Mouse (Mus musculus) bone marrow, adult 2 months (tissue): Measurements from ENCODE around the gene Xiap. TPM values are rescaled to one million over a fixed set of nuclear protein-coding genes. Genes with fewer than 3 reads are reported as not detected.

Experiments
- H3K27ac ChIP-seq: fragments of 200-500 bp; 2 replicates; pipeline ENCODE4 v1.5.1; 2012; ENCODE audit warnings: low read depth, mild to moderate bottlenecking, control low read depth, inconsistent platforms, low read length; ENCODE audit not compliant: control insufficient read depth, poor library complexity, insufficient read depth
- H3K4me1 ChIP-seq: fragments of 200-500 bp; 2 replicates; pipeline ENCODE4 v1.6.1; 2011; ENCODE audit warnings: low read length; ENCODE audit not compliant: control insufficient read depth, insufficient read depth
- H3K4me3 ChIP-seq: fragments of 200-500 bp; replicated peaks from 2 replicates; pipeline ENCODE3; 2011; ENCODE audit warnings: mild to moderate bottlenecking, low read depth, low read length, control low read depth; ENCODE audit not compliant: control insufficient read depth
- CTCF ChIP-seq: fragments of 200-500 bp; IDR thresholded peaks from 2 replicates; pipeline ENCODE4 v1.5.1; 2011; ENCODE audit warnings: low read length, control low read depth; ENCODE audit not compliant: control insufficient read depth, insufficient read depth
- POLR2A ChIP-seq: fragments of 200-500 bp; IDR thresholded peaks from 2 replicates; pipeline ENCODE4 v1.6.1; 2011; ENCODE audit warnings: low read depth, mild to moderate bottlenecking, control low read depth, low read length, borderline replicate concordance; ENCODE audit not compliant: control insufficient read depth
- WGBS: fragments of 180-500 bp; shearing (Covaris S2); methylation state at CpG from one replicate; pipeline ENCODE4 v1.1.7; 2018; 5-methylcytosine and 5-hydroxymethylcytosine counted together
- polyA plus RNA-seq: library from polyadenylated mRNA; stranded (reverse); fragments of >200 nt; gene quantifications from 2 replicates; pipeline ENCODE4 v1.2.4, GENCODE M21; 2011; ENCODE audit warnings: low replicate concordance; ENCODE audit not compliant: missing spikeins, insufficient read depth, insufficient read length

Xiap gene
- polyA plus RNA-seq, 1 experiment: 16.5 TPM

DNA sequence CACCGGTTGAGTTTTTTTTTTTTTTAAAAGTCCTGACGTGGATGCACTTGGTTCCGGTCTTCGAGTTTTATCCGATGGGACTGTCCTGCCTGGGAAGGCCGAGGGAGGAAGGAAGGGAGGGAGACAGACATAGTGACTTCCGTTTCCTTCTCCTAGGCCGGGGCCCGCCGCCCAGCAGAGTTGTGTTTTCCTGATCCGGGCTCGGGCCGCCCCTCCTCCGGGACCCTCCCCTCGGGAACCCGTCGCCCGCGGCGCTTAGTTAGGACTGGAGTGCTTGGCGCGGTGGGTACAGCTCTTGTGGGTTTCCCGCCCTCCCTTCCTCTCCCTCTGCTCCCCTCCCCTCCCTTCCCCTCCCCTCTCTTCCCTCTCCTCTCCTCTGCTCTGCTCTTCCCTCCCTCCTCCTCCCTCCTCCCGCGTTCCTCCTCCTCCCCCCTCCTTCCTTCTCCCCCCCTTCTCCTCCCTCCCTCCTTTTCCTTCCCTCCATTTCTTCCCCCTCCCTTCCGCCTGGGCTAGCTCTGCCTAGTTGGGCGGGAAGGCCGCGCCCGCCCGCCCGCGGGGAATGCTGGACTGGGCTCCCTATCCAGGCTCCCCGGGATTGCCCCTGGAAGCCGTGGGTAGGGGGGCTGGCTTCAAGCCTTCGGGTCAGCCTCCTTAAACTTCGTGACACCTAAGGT lies 8.9 kb downstream of the Xiap start:
- Histone ChIP-seq H3K4me3 (peak overlapping the region; percentile 81), H3K27ac (peak overlapping the region; percentile 95), H3K4me1 (no peaks in the 10 kb centered on the region)
- no peak for TF ChIP-seq CTCF
- TF ChIP-seq POLR2A: peak; percentile 2; the same call in 1 of the 2 replicates
- 16% methylated on average over 25 of the region's 37 CpGs for WGBS

DNA sequence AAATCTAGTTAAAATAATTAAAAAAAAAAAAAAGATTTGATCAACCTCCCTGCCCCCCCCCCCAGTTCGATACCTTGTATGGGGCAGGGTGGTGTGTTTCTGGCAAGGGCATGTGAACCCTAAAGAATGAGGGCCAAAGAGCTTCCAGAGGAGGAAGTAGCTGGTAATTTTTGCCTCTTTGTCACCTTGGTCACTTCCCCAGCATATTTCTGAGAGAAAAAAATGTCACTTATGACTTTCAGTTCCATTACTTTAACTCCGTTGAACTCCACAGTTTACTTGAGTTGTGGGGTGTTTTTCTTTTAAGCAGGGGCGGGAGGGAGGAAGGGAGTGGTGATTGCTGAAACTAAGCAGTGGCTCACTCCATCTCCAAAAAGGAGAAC lies 9.4 kb downstream of the Xiap start:
- WGBS: 8% methylated on average over 3 of the region's 3 CpGs
- Histone ChIP-seq H3K27ac (peak overlapping the region; percentile 95; the same call in 1 of the 2 replicates), H3K4me1 (no peaks in the 10 kb centered on the region), H3K4me3 (peak overlapping the region; percentile 81)
- TF ChIP-seq POLR2A (no peak), CTCF (no peak)

DNA sequence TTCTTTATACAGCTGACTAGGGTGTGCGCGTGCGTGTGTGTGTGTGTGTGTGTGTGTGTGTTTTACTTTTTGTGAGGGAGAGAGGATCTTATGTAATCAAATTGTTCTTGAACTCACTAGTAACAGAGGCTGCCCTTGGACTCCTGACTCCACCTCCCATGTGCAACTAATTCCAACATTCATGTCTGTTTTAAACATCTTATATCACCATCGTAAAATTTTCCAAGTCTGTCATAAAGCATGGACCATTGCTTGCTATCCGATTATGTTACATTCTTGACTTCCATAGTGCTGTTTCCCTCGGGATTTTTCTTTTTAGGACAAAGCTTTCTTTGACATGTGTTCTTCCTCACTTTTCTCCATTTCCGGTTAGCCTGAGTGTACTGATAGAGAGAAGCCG lies 28.3 kb downstream of the Xiap start:
- 76% methylated on average over 8 of the region's 8 CpGs for WGBS
- Histone ChIP-seq H3K4me3 (no peak overlapping the region), H3K27ac (no peak overlapping the region), H3K4me1 (no peaks in the 10 kb centered on the region)
- TF ChIP-seq CTCF (no peak), POLR2A (no peak)

DNA sequence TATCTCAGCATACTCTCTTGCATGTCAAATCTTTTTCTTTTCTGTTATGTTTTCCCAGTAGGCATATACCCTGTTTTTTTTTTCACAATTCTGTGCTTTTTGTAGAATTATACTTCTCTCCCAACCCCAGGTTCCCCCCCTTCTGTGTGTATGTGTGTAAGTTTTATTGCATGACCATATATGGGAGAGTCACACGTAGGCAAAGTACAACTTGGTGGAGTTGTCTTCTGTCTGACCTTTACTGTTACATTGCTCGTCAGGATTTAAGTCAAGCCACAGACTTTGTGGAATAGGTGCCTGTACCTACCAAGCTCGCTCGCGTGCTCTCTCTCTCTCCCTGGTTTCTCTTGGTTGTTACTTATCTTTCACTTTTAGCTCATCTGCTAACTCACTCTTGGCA lies 28.7 kb downstream of the Xiap start:
- WGBS: 71% methylated on average over 5 of the region's 5 CpGs

DNA sequence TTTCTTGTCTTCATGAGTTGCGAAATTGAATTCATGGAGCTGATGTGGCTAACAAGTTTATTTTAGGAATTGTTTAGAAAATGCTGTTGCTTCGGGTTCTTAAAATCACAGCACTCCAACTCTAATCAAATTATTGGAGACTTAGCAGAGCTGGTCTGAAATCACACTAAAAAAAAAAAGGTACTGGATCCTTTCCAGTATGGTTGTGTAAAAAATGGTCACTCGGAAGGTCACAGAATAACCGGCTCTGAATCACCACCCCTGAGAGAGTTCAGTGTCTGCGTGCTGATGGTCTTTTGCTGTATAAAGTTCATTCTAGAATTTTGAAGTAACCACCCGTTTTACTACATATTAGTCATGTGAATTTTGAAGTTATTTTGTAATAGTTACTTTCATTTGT lies 47.7 kb downstream of the Xiap start:
- TF ChIP-seq POLR2A (no peak), CTCF (no peak)
- no peak overlapping the region for H3K4me3 ChIP-seq
- no peaks in the 10 kb centered on the region for H3K4me1 ChIP-seq
- WGBS: 79% methylated on average over 6 of the region's 6 CpGs
- H3K27ac ChIP-seq: no peak overlapping the region

More for the DNA sequence above, 28.7 kb downstream of the Xiap start:
- TF ChIP-seq POLR2A (no peak), CTCF (no peak)
- no peak overlapping the region for H3K27ac ChIP-seq
- no peaks in the 10 kb centered on the region for H3K4me1 ChIP-seq
- H3K4me3 ChIP-seq: no peak overlapping the region

DNA sequence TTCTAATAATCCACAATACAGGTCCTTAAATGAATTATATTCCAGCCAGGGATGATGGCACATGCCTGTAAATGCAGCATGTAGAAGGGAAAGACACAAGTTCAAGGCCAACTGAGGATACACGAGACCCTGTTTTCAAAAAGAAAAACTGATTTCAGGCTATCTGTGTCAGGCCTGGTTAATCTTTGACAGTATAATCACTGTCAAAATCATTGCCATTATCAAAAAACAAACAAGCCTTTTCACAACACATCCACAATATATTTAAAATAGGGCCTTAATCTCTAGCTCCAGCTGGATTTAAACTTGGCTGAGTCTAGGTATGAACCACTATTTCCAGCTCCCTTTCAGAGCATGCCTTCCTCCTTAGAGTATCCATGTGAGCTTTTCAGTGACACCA lies 51.1 kb downstream of the Xiap start:
- 83% methylated on average over 1 of the region's 1 CpGs for WGBS
- no peak overlapping the region for H3K27ac ChIP-seq
- H3K4me1 ChIP-seq: no peaks in the 10 kb centered on the region

DNA sequence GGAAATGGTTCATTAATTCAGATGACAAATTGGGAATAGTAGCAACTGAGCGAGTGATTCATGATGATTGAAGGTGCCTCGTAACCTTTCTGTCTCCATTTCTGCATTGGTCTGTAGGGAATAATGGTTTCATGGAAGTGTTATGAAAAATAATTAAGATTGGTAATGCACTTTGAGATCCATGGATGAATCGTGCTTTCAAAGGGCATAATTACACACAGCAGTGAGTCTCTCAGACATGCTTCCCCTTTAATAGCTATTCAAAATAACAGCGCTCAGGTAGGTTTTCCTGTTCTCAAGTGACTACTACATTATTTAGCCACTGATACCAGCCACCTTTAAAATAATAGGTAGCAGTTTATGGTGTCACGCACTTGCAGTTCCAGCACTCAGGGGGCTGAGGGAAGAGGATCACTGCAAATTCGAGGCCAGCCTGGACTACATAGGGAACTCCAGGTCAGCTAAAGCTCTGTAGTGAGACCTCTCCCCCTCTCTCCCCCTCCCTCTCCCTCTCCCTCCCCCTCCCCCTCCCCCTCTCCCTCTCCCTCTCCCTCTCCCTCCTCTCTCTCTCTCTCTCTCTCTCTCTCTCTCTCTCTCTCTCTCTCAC lies 60.1 kb downstream of the Xiap start:
- TF ChIP-seq POLR2A (no peak), CTCF (no peak)
- H3K27ac ChIP-seq: no peak overlapping the region
- H3K4me1 ChIP-seq: no peaks in the 10 kb centered on the region
- no peak overlapping the region for H3K4me3 ChIP-seq
- WGBS: 78% methylated on average over 6 of the region's 6 CpGs

More for the DNA sequence above, 51.1 kb downstream of the Xiap start:
- H3K4me3 ChIP-seq: no peak overlapping the region
- no peak for TF ChIP-seq POLR2A
- TF ChIP-seq CTCF: no peak

DNA sequence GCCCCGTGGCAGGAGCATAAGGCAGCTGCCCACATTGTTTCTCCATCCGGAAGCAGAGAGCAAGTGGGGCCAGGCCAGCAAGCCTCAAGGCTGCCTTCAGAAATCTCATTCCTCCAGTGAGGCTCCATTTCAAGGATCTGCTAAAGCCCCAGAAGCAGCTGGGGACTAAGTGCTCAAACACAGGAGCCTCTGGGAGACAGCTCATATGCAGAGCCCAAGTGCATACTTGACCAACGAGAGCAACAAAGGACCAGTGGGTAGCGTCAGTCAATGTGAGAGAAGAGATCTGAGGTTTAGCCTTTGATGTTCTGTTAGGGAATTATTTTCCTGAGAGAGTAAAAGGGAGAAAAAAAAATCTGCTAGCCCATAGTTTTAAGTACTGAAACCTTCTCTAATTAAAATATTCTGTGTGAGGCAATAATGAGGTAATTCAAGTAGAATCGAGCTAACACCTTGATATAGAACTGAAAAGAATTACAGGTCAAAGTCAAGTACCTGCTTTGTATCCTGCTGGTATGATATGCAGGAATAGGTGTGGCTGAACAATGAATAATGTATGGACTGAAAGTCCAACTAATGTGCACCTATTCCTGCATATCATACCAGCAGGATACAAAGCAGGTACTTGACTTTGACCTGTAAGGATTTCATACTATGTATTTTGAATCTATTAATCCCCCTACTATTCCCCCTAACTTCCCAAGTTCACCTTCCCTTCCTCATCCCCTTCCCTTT lies 65.7 kb downstream of the Xiap start:
- Histone ChIP-seq H3K4me1 (no peaks in the 10 kb centered on the region), H3K27ac (no peak overlapping the region), H3K4me3 (no peak overlapping the region)
- TF ChIP-seq CTCF: no peak
- TF ChIP-seq POLR2A: no peak
- 75% methylated on average over 5 of the region's 5 CpGs for WGBS
